Mouse (Mus musculus): Measurements from ENCODE around the gene Pde4d. TPM values are rescaled to one million over a fixed set of nuclear protein-coding genes. Genes with fewer than 3 reads are reported as not detected.

Pde4d gene
- polyA plus RNA-seq, 1 experiment from 2014 or later = 29.2 TPM

DNA sequence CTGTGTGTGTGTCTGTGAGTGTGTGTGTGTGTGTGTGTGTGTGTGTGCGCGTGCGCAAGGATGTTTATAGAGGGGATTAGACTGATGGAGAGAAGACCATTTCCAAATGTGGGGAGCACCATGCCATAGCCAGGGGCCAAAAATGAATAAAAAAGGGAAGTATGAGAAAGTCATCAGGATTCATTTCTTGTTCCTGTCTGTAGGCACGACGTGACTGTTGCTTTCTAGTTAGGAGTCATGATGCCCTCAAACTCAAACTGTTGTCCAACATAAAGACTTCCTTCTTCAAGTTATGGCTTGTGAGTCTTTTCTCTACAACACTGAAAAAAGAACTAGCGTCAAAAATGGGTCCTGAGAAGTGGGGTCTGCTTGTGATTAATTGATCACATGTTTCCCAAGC lies 375.8 kb downstream of the Pde4d start:
- no peak for ATAC-seq (ENCODE audit: insufficient number of reproducible peaks, insufficient read depth, low FRiP score, low read depth)
- H3K4me3 ChIP-seq (ENCODE audit: control insufficient read depth in 1 of 2, insufficient read depth in 1 of 2, low read depth in 1 of 2, low read length in 2 of 2) = no peak overlapping the region
- H3K27ac ChIP-seq (replicated peaks in 1 of 2; ENCODE audit: control insufficient read depth in 1 of 2, insufficient read depth in 1 of 2, low read depth in 2 of 2, low read length in 2 of 2) = no peak overlapping the region
- H3K4me2 ChIP-seq (ENCODE audit: low read length) = no peak overlapping the region
- no peaks in the 10 kb centered on the region for H3K4me1 ChIP-seq (ENCODE audit: control insufficient read depth in 2 of 2, insufficient read depth in 2 of 2, low read length in 2 of 2)
- WGBS = 90% methylated on average over 6 of the region's 6 CpGs
- H3K27me3 ChIP-seq (ENCODE audit: control insufficient read depth, insufficient read depth, low read length) = no peaks in the 10 kb centered on the region
- H3K36me3 ChIP-seq (ENCODE audit: control insufficient read depth, insufficient read depth, low read length) = no peaks in the 10 kb centered on the region
- H3K9ac ChIP-seq (ENCODE audit: low read length) = no peak overlapping the region
- H3K9me3 ChIP-seq (ENCODE audit: control insufficient read depth, low read length) = no peaks in the 10 kb centered on the region

- Histone ChIP-seq H3K4me2 (ENCODE audit: low read length) (no peak overlapping the region), H3K36me3 (ENCODE audit: control insufficient read depth, insufficient read depth, low read length) (no peaks in the 10 kb centered on the region), H3K9me3 (ENCODE audit: control insufficient read depth, low read length) (no peaks in the 10 kb centered on the region), H3K27ac (replicated peaks in 1 of 2; ENCODE audit: control insufficient read depth in 1 of 2, insufficient read depth in 1 of 2, low read depth in 2 of 2, low read length in 2 of 2) (no peak overlapping the region), H3K9ac (ENCODE audit: low read length) (no peak overlapping the region), H3K27me3 (ENCODE audit: control insufficient read depth, insufficient read depth, low read length) (no peaks in the 10 kb centered on the region), H3K4me3 (ENCODE audit: control insufficient read depth in 1 of 2, insufficient read depth in 1 of 2, low read depth in 1 of 2, low read length in 2 of 2) (no peak overlapping the region), H3K4me1 (ENCODE audit: control insufficient read depth in 2 of 2, insufficient read depth in 2 of 2, low read length in 2 of 2) (no peaks in the 10 kb centered on the region)
- no peak for ATAC-seq (ENCODE audit: insufficient number of reproducible peaks, insufficient read depth, low FRiP score, low read depth)
- 94% methylated on average over 1 of the region's 1 CpGs for WGBS
Observed at GRCm38 (mm10) chr13:108834197-108834596, 384.4 kb downstream of the Pde4d start.

DNA sequence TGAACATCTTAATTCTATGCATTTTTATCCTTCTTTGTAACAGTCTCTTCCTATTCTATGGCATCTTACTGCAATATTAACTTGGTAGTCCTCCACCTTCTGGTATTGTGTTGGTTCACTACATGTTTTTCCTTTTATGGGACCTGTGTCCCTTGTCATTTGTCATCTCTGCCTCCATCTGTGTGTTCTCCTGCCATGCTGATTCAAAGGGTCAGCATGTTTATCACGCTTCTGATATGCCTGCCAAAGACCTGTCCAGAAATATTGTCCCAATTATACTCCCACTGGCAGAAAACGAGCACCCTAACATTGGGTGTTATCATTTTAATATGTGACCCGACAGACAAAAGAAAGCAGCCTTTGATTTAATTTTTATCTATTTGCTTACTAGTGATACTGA lies 386.6 kb downstream of the Pde4d start:
- no peak for ATAC-seq (ENCODE audit: insufficient number of reproducible peaks, insufficient read depth, low FRiP score, low read depth)
- Histone ChIP-seq H3K4me2 (ENCODE audit: low read length) (no peak overlapping the region), H3K36me3 (ENCODE audit: control insufficient read depth, insufficient read depth, low read length) (no peaks in the 10 kb centered on the region), H3K9me3 (ENCODE audit: control insufficient read depth, low read length) (no peaks in the 10 kb centered on the region), H3K27me3 (ENCODE audit: control insufficient read depth, insufficient read depth, low read length) (no peaks in the 10 kb centered on the region), H3K4me1 (ENCODE audit: control insufficient read depth in 2 of 2, insufficient read depth in 2 of 2, low read length in 2 of 2) (no peaks in the 10 kb centered on the region), H3K9ac (ENCODE audit: low read length) (no peak overlapping the region), H3K27ac (replicated peaks in 1 of 2; ENCODE audit: control insufficient read depth in 1 of 2, insufficient read depth in 1 of 2, low read depth in 2 of 2, low read length in 2 of 2) (no peak overlapping the region), H3K4me3 (ENCODE audit: control insufficient read depth in 1 of 2, insufficient read depth in 1 of 2, low read depth in 1 of 2, low read length in 2 of 2) (no peak overlapping the region)
- 69% methylated on average over 3 of the region's 3 CpGs for WGBS

DNA sequence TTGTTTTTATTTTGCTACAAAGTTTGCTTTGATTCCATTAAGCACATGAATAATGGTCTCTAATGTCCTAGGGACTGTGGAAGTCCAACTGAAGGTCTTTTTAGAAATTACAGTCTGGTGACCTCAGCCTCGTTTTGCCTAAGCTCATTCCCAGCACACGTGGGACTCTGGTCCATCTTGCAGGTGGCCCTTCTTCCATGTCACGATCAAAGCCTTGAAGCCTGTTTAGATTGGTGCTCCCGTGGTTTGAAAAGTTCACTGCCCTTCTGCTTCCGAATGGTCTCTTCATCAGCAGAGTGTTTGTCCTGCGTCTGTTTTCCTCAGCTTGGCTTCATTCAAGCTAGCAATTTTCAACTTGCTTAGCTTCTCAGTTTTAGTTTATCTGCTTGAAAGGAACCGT lies 389.4 kb downstream of the Pde4d start:
- H3K9ac ChIP-seq (ENCODE audit: low read length) = no peak overlapping the region
- H3K27me3 ChIP-seq (ENCODE audit: control insufficient read depth, insufficient read depth, low read length) = no peaks in the 10 kb centered on the region
- no peak for ATAC-seq (ENCODE audit: insufficient number of reproducible peaks, insufficient read depth, low FRiP score, low read depth)
- 64% methylated on average over 7 of the region's 7 CpGs for WGBS
- H3K9me3 ChIP-seq (ENCODE audit: control insufficient read depth, low read length) = no peaks in the 10 kb centered on the region
- no peak overlapping the region for H3K4me2 ChIP-seq (ENCODE audit: low read length)
- H3K4me1 ChIP-seq (ENCODE audit: control insufficient read depth in 2 of 2, insufficient read depth in 2 of 2, low read length in 2 of 2) = no peaks in the 10 kb centered on the region
- no peak overlapping the region for H3K27ac ChIP-seq (replicated peaks in 1 of 2; ENCODE audit: control insufficient read depth in 1 of 2, insufficient read depth in 1 of 2, low read depth in 2 of 2, low read length in 2 of 2)
- H3K4me3 ChIP-seq (ENCODE audit: control insufficient read depth in 1 of 2, insufficient read depth in 1 of 2, low read depth in 1 of 2, low read length in 2 of 2) = no peak overlapping the region
- no peaks in the 10 kb centered on the region for H3K36me3 ChIP-seq (ENCODE audit: control insufficient read depth, insufficient read depth, low read length)

DNA sequence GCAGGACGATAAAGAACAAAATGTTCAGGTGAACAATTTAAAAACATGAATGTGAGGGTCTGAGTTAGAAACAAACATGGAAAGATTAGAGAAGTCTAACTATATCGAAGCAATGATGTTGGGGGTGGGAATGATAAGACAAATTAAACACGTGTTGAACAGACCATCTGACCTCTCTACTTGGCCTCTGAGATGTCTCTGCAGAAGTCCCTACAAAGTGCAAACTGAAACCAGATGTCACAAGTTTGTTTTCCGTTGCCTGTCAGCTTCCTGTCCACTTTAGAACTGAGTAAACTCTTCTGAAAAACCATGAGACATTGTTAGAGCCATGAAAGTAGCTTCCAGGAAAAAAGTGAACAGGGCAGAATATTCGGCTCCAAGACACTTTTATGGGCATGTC lies 404.3 kb downstream of the Pde4d start:
- Histone ChIP-seq H3K9me3 (ENCODE audit: control insufficient read depth, low read length) (no peaks in the 10 kb centered on the region), H3K4me2 (ENCODE audit: low read length) (no peak overlapping the region), H3K27me3 (ENCODE audit: control insufficient read depth, insufficient read depth, low read length) (no peaks in the 10 kb centered on the region), H3K27ac (replicated peaks in 1 of 2; ENCODE audit: control insufficient read depth in 1 of 2, insufficient read depth in 1 of 2, low read depth in 2 of 2, low read length in 2 of 2) (no peak overlapping the region), H3K4me3 (ENCODE audit: control insufficient read depth in 1 of 2, insufficient read depth in 1 of 2, low read depth in 1 of 2, low read length in 2 of 2) (no peak overlapping the region), H3K9ac (ENCODE audit: low read length) (no peak overlapping the region), H3K4me1 (ENCODE audit: control insufficient read depth in 2 of 2, insufficient read depth in 2 of 2, low read length in 2 of 2) (no peaks in the 10 kb centered on the region), H3K36me3 (ENCODE audit: control insufficient read depth, insufficient read depth, low read length) (no peaks in the 10 kb centered on the region)
- 55% methylated on average over 5 of the region's 5 CpGs for WGBS
- ATAC-seq (ENCODE audit: insufficient number of reproducible peaks, insufficient read depth, low FRiP score, low read depth) = no peak

DNA sequence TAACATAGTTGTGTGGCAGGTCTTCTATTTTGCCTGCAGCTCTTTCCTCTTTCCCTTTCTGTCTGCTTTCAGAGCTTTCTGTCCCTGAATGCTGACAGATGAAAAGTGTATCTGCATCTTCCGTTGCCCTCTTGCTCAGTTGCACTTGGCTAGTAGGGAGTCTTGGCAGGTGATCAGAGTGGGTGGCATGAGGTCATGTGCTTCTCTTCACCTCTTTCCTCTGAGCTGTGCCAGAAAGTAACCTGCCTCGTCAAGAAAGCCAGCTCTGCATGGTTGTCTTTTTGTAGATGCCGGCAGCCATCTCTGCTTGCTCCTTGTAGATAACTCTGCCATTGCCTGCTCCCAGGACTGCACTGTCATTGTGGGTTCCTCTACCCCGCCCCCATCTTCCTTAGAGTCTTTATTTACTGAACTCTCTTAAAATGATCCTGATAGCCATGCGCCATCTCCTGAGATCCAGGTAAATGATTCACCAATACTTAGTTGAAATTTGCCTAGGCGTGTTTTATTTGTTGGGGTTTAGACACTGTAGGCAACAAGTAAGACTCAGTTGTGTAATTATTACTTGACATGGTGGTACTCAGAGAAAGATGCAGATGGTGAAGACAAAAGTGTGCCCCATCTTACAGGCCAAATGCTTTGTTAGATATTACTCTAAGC lies 407.2 kb downstream of the Pde4d start:
- WGBS = 68% methylated on average over 6 of the region's 6 CpGs
- Histone ChIP-seq H3K4me2 (ENCODE audit: low read length) (no peak overlapping the region), H3K27me3 (ENCODE audit: control insufficient read depth, insufficient read depth, low read length) (no peaks in the 10 kb centered on the region), H3K4me1 (ENCODE audit: control insufficient read depth in 2 of 2, insufficient read depth in 2 of 2, low read length in 2 of 2) (no peaks in the 10 kb centered on the region), H3K36me3 (ENCODE audit: control insufficient read depth, insufficient read depth, low read length) (no peaks in the 10 kb centered on the region), H3K9me3 (ENCODE audit: control insufficient read depth, low read length) (no peaks in the 10 kb centered on the region), H3K4me3 (ENCODE audit: control insufficient read depth in 1 of 2, insufficient read depth in 1 of 2, low read depth in 1 of 2, low read length in 2 of 2) (no peak overlapping the region), H3K9ac (ENCODE audit: low read length) (no peak overlapping the region), H3K27ac (replicated peaks in 1 of 2; ENCODE audit: control insufficient read depth in 1 of 2, insufficient read depth in 1 of 2, low read depth in 2 of 2, low read length in 2 of 2) (no peak overlapping the region)
- ATAC-seq (ENCODE audit: insufficient number of reproducible peaks, insufficient read depth, low FRiP score, low read depth) = no peak

- Histone ChIP-seq H3K4me2 (ENCODE audit: low read length) (no peak overlapping the region), H3K9ac (ENCODE audit: low read length) (no peak overlapping the region), H3K27me3 (ENCODE audit: control insufficient read depth, insufficient read depth, low read length) (no peaks in the 10 kb centered on the region), H3K9me3 (ENCODE audit: control insufficient read depth, low read length) (no peaks in the 10 kb centered on the region), H3K4me3 (ENCODE audit: control insufficient read depth in 1 of 2, insufficient read depth in 1 of 2, low read depth in 1 of 2, low read length in 2 of 2) (no peak overlapping the region), H3K4me1 (ENCODE audit: control insufficient read depth in 2 of 2, insufficient read depth in 2 of 2, low read length in 2 of 2) (peaks cover 0 to 2% of the 10 kb centered on the region in 2 experiments; a peak in 1 of 4 replicates), H3K36me3 (ENCODE audit: control insufficient read depth, insufficient read depth, low read length) (no peaks in the 10 kb centered on the region), H3K27ac (replicated peaks in 1 of 2; ENCODE audit: control insufficient read depth in 1 of 2, insufficient read depth in 1 of 2, low read depth in 2 of 2, low read length in 2 of 2) (no peak overlapping the region)
- WGBS = 80% methylated on average over 3 of the region's 3 CpGs
- no peak for ATAC-seq (ENCODE audit: insufficient number of reproducible peaks, insufficient read depth, low FRiP score, low read depth)
Observed at GRCm38 (mm10) chr13:108859336-108859735, 409.6 kb downstream of the Pde4d start.

DNA sequence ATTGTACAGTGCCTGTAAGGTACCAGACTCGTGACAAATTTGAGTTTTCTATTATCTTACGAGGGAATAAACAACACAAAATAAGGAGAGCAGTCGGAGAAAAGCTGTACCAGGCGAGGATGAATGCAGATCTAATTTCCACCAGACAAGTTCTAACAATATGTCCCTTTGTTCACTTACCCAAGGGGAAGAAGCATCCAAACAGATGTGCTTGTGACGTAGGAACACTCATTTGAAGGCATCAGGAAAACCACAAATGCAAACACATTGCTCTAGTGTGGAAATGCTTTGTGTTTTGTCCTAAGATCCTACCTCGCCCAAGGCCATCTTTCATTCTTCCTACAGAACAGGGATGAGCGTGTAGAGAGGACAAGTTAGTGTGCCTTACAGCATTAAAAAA lies 411.0 kb downstream of the Pde4d start:
- Histone ChIP-seq H3K27me3 (ENCODE audit: control insufficient read depth, insufficient read depth, low read length) (no peaks in the 10 kb centered on the region), H3K4me1 (ENCODE audit: control insufficient read depth in 2 of 2, insufficient read depth in 2 of 2, low read length in 2 of 2) (peaks cover 0 to 2% of the 10 kb centered on the region in 2 experiments; a peak in 1 of 4 replicates), H3K4me3 (ENCODE audit: control insufficient read depth in 1 of 2, insufficient read depth in 1 of 2, low read depth in 1 of 2, low read length in 2 of 2) (no peak overlapping the region), H3K9ac (ENCODE audit: low read length) (no peak overlapping the region), H3K27ac (replicated peaks in 1 of 2; ENCODE audit: control insufficient read depth in 1 of 2, insufficient read depth in 1 of 2, low read depth in 2 of 2, low read length in 2 of 2) (no peak overlapping the region), H3K4me2 (ENCODE audit: low read length) (no peak overlapping the region), H3K9me3 (ENCODE audit: control insufficient read depth, low read length) (no peaks in the 10 kb centered on the region), H3K36me3 (ENCODE audit: control insufficient read depth, insufficient read depth, low read length) (no peaks in the 10 kb centered on the region)
- WGBS = 74% methylated on average over 7 of the region's 7 CpGs
- no peak for ATAC-seq (ENCODE audit: insufficient number of reproducible peaks, insufficient read depth, low FRiP score, low read depth)
